Mouse (Mus musculus): ENCODE results near the gene Gpc1.

The Gpc1 gene

GRCm38 (mm10) chr1:92833987-92834706, 2.7 kb downstream of the Gpc1 start:
- peak; percentile 88 to 91 for DNase-seq (ENCODE audit: low spot score in 2 of 2)

GRCm38 (mm10) chr1:92837931-92838833, 6.7 kb downstream of the Gpc1 start:
- no peak for DNase-seq (ENCODE audit: low spot score in 2 of 2)

- no peak for DNase-seq (ENCODE audit: low spot score in 2 of 2)
Measured at GRCm38 (mm10) chr1:92839211-92839610, 7.8 kb downstream of the Gpc1 start.

- DNase-seq (ENCODE audit: low spot score in 2 of 2), result peak in 1 of 2 experiments; percentile 36
Measured at GRCm38 (mm10) chr1:92840231-92840890, 8.9 kb downstream of the Gpc1 start.

GRCm38 (mm10) chr1:92841427-92841826, 10.0 kb downstream of the Gpc1 start:
- DNase-seq (ENCODE audit: low spot score in 2 of 2), result no peak

- DNase-seq (ENCODE audit: low spot score in 2 of 2), result no peak
Measured at GRCm38 (mm10) chr1:92845889-92846288, 14.4 kb downstream of the Gpc1 start.

- DNase-seq (ENCODE audit: low spot score in 2 of 2), result peak in 1 of 2 experiments; percentile 21
Measured at GRCm38 (mm10) chr1:92847873-92848839, 16.7 kb downstream of the Gpc1 start.

- no peak for DNase-seq (ENCODE audit: low spot score in 2 of 2)
Measured at GRCm38 (mm10) chr1:92849491-92849890, 18.0 kb downstream of the Gpc1 start.

- no peak for DNase-seq (ENCODE audit: low spot score in 2 of 2)
Measured at GRCm38 (mm10) chr1:92849938-92850574, 18.6 kb downstream of the Gpc1 start.

GRCm38 (mm10) chr1:92852450-92852849, 21.0 kb downstream of the Gpc1 start:
- no peak for DNase-seq (ENCODE audit: low spot score in 2 of 2)

- peak in 1 of 2 experiments; percentile 23 for DNase-seq (ENCODE audit: low spot score in 2 of 2)
Measured at GRCm38 (mm10) chr1:92861503-92861902, 30.1 kb downstream of the Gpc1 start.

- no peak for DNase-seq (ENCODE audit: low spot score in 2 of 2)
Measured at GRCm38 (mm10) chr1:92863268-92863667, 31.8 kb downstream of the Gpc1 start.

GRCm38 (mm10) chr1:92866170-92866569, 34.7 kb downstream of the Gpc1 start:
- DNase-seq (ENCODE audit: low spot score in 2 of 2), result no peak

GRCm38 (mm10) chr1:92869985-92870384, 38.5 kb downstream of the Gpc1 start:
- DNase-seq (ENCODE audit: low spot score in 2 of 2), result no peak

GRCm38 (mm10) chr1:92872666-92873065, 41.2 kb downstream of the Gpc1 start:
- DNase-seq (ENCODE audit: low spot score in 2 of 2), result no peak

GRCm38 (mm10) chr1:92874011-92874410, 42.6 kb downstream of the Gpc1 start:
- DNase-seq (ENCODE audit: low spot score in 2 of 2), result no peak

GRCm38 (mm10) chr1:92875360-92876111, 44.1 kb downstream of the Gpc1 start:
- peak; percentile 53 to 55 for DNase-seq (ENCODE audit: low spot score in 2 of 2)

- DNase-seq (ENCODE audit: low spot score in 2 of 2), result no peak
Measured at GRCm38 (mm10) chr1:92877431-92877978, 46.1 kb downstream of the Gpc1 start.

GRCm38 (mm10) chr1:92878066-92878741, 46.8 kb downstream of the Gpc1 start:
- no peak for DNase-seq (ENCODE audit: low spot score in 2 of 2)
